Mouse (Mus musculus): ENCODE measurements around the gene Rtn3. TPM values are rescaled to one million over a fixed set of nuclear protein-coding genes. Genes with fewer than 3 reads are reported as not detected.

Gene Rtn3
- polyA plus RNA-seq, 1 experiment from 2014 or later, result 549 TPM

DNA sequence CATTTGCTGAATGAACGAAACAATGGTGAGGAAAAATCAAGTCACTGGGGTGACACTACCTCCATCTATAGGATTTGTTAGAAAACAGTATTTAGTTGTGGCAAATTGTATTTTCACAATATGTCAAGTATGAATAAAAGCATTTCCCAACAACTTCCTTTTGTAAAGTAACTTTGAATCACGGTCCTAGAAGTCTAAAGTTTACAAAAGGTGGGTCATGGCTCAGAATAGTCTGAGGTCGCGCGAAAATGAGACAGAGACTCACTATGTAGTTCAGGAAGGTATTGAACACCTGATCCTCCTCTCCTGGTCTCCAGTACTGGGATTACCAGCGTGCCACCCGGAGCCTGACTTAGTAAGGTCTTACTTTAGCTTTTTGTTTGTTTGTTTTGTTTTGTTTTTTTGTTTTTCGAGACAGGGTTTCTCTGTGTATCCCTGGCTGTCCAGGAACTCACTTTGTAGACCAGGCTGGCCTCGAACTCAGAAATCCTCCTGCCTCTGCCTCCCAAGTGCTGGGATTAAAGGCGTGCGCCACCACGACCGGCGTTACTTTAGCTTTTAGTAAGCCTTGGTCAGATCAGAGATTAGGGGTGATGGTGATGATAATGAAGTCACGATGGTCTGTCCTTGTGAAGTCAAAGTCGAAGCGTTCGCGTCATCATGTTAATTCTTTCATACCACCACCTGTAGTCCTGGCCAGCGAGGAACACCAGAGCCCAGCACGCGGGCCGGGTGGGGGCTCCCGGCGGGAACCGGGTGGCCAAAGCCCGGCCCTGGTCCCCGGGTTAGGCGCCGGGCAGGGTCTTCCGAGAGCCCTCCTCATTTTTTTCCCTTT, 10.5 kb upstream of the Rtn3 start, which contains the start of gene Atl3:
TSS of gene Atl3 (plus strand) at position 689 of the 835 bp plus-strand sequence.
- Histone ChIP-seq H3K9ac (peak within 1 kb of the TSS; percentile 84), H3K27me3 (ENCODE audit: control insufficient read depth, insufficient read depth, low read length) (no peaks in the 10 kb centered on the region), H3K4me1 (replicated peaks; ENCODE audit: control insufficient read depth, insufficient read depth, low read length) (peaks cover 7% of the 10 kb centered on the region; the same call in 1 of the 2 replicates), H3K27ac (peak within 1 kb of the TSS; percentile 94), H3K36me3 (replicated peaks; ENCODE audit: control insufficient read depth, insufficient read depth) (no peaks in the 10 kb centered on the region), H3K4me3 (replicated peaks; ENCODE audit: low read length) (peak within 1 kb of the TSS; percentile 59), H3K4me2 (replicated peaks) (peak within 1 kb of the TSS; percentile 56), H3K9me3 (ENCODE audit: control insufficient read depth, low read length) (no peaks in the 10 kb centered on the region)
- no peak for DNase-seq (ENCODE audit: low spot score)
- WGBS, result 31% methylated on average over 31 of the region's 31 CpGs
- no peak for ATAC-seq (ENCODE audit: low FRiP score)

DNA sequence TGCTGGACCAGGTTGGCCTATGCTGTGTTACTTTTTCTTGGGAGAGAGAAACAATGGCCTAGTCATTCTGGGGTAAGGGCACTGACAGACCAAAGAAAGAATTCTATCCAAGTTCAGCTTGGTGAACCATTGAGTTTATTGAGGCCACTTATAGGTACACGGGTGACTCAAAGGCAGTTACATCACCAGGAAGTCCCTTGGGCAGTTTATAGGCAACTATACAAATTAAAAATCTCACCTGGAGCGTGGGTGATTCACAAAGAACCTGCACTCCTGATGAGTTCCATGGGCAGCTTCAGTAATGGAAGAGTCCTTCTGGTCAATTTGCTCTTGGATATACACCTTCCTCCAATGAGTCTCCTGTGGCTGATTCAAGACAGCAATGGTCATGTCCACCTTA, 9.6 kb upstream of the Rtn3 start:
- Histone ChIP-seq H3K9ac (no peak overlapping the region), H3K4me3 (replicated peaks; ENCODE audit: low read length) (no peak overlapping the region), H3K27me3 (ENCODE audit: control insufficient read depth, insufficient read depth, low read length) (no peaks in the 10 kb centered on the region), H3K27ac (no peak overlapping the region), H3K36me3 (replicated peaks; ENCODE audit: control insufficient read depth, insufficient read depth) (no peaks in the 10 kb centered on the region), H3K4me1 (replicated peaks; ENCODE audit: control insufficient read depth, insufficient read depth, low read length) (peaks cover 7% of the 10 kb centered on the region; the same call in 1 of the 2 replicates), H3K9me3 (ENCODE audit: control insufficient read depth, low read length) (no peaks in the 10 kb centered on the region), H3K4me2 (replicated peaks) (no peak overlapping the region)
- no peak for ATAC-seq (ENCODE audit: low FRiP score)
- 94% methylated on average over 2 of the region's 2 CpGs for WGBS
- no peak for DNase-seq (ENCODE audit: low spot score)

DNA sequence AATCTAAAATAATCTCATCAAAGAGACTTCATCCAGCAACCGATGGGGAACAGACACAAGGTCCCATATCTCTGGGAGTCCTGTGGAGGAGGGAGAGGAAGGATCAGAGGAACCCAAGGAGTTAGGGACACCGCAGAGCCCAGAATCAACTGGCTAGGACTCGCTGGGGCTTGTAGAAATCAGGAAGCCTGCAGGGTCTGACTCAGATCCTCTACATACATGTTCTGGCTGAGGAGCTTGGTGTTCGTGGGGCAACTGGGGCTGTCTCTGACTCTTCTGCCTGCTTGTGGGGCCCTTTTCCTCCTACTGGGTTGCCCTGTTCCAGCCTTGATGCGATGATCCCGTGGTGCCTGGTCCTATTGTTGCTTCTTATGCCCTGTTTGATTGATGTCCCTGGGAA, 8.9 kb upstream of the Rtn3 start:
- 82% methylated on average over 6 of the region's 6 CpGs for WGBS
- H3K9me3 ChIP-seq (ENCODE audit: control insufficient read depth, low read length), result no peaks in the 10 kb centered on the region
- no peak overlapping the region for H3K4me2 ChIP-seq (replicated peaks)
- no peaks in the 10 kb centered on the region for H3K36me3 ChIP-seq (replicated peaks; ENCODE audit: control insufficient read depth, insufficient read depth)
- no peaks in the 10 kb centered on the region for H3K27me3 ChIP-seq (ENCODE audit: control insufficient read depth, insufficient read depth, low read length)
- no peak overlapping the region for H3K9ac ChIP-seq
- H3K4me3 ChIP-seq (replicated peaks; ENCODE audit: low read length), result no peak overlapping the region
- no peak for DNase-seq (ENCODE audit: low spot score)
- ATAC-seq (ENCODE audit: low FRiP score), result no peak
- peaks cover 7% of the 10 kb centered on the region; the same call in 1 of the 2 replicates for H3K4me1 ChIP-seq (replicated peaks; ENCODE audit: control insufficient read depth, insufficient read depth, low read length)
- H3K27ac ChIP-seq, result no peak overlapping the region

DNA sequence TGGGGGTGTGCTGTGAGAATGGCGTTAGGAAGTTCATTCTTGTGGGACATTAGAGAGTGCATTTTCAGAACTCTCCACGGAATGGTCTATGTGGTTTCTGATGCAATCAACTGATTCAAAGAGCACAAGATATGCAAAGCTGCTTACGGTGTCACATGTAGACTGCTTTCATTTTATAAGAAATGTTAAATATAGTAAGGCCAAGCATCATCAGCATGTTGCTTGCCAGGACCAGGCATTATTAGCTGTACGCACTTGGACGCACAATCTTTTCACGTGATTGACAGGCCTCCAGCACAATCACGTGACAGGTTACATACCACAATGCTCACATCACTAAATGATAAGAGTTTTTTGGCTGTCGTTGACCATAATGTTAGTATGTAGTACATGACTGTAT, 4.6 kb upstream of the Rtn3 start:
- no peak for ATAC-seq (ENCODE audit: low FRiP score)
- 88% methylated on average over 8 of the region's 8 CpGs for WGBS
- H3K27me3 ChIP-seq (ENCODE audit: control insufficient read depth, insufficient read depth, low read length), result no peaks in the 10 kb centered on the region

GRCm38 (mm10) chr19:7484076-7484475, 995 bp upstream of the Rtn3 start:
- H3K4me3 ChIP-seq (replicated peaks; ENCODE audit: low read length), result peak overlapping the region; percentile 81
- H3K4me2 ChIP-seq (replicated peaks), result peak overlapping the region; percentile 85
- WGBS, result 51% methylated on average over 5 of the region's 5 CpGs
- peak; percentile 61 for DNase-seq (ENCODE audit: low spot score)
- ATAC-seq (ENCODE audit: low FRiP score), result no peak
- peaks cover 22% of the 10 kb centered on the region for H3K4me1 ChIP-seq (replicated peaks; ENCODE audit: control insufficient read depth, insufficient read depth, low read length)
- no peaks in the 10 kb centered on the region for H3K9me3 ChIP-seq (ENCODE audit: control insufficient read depth, low read length)
- H3K27ac ChIP-seq, result peak overlapping the region; percentile 99
- peak overlapping the region; percentile 95 for H3K9ac ChIP-seq
- H3K27me3 ChIP-seq (ENCODE audit: control insufficient read depth, insufficient read depth, low read length), result no peaks in the 10 kb centered on the region
- no peaks in the 10 kb centered on the region for H3K36me3 ChIP-seq (replicated peaks; ENCODE audit: control insufficient read depth, insufficient read depth)

More for the DNA sequence above, 4.6 kb upstream of the Rtn3 start:
- Histone ChIP-seq H3K9ac (no peak overlapping the region), H3K4me1 (replicated peaks; ENCODE audit: control insufficient read depth, insufficient read depth, low read length) (peaks cover 8% of the 10 kb centered on the region; the same call in 1 of the 2 replicates), H3K4me3 (replicated peaks; ENCODE audit: low read length) (no peak overlapping the region), H3K36me3 (replicated peaks; ENCODE audit: control insufficient read depth, insufficient read depth) (no peaks in the 10 kb centered on the region), H3K4me2 (replicated peaks) (no peak overlapping the region), H3K9me3 (ENCODE audit: control insufficient read depth, low read length) (no peaks in the 10 kb centered on the region), H3K27ac (no peak overlapping the region)
- DNase-seq (ENCODE audit: low spot score), result no peak

GRCm38 (mm10) chr19:7483512-7483882, 416 bp upstream of the Rtn3 start:
- peak; percentile 76 for ATAC-seq (ENCODE audit: low FRiP score)
- peak overlapping the region; percentile 81 for H3K4me3 ChIP-seq (replicated peaks; ENCODE audit: low read length)
- H3K36me3 ChIP-seq (replicated peaks; ENCODE audit: control insufficient read depth, insufficient read depth), result no peaks in the 10 kb centered on the region
- peak overlapping the region; percentile 85 for H3K4me2 ChIP-seq (replicated peaks)
- H3K4me1 ChIP-seq (replicated peaks; ENCODE audit: control insufficient read depth, insufficient read depth, low read length), result peaks cover 25% of the 10 kb centered on the region
- H3K9me3 ChIP-seq (ENCODE audit: control insufficient read depth, low read length), result no peaks in the 10 kb centered on the region
- H3K9ac ChIP-seq, result peak overlapping the region; percentile 95
- H3K27me3 ChIP-seq (ENCODE audit: control insufficient read depth, insufficient read depth, low read length), result no peaks in the 10 kb centered on the region
- DNase-seq (ENCODE audit: low spot score), result no peak
- under 1% methylated on average over 6 of the region's 6 CpGs for WGBS
- H3K27ac ChIP-seq, result peak overlapping the region; percentile 99

DNA sequence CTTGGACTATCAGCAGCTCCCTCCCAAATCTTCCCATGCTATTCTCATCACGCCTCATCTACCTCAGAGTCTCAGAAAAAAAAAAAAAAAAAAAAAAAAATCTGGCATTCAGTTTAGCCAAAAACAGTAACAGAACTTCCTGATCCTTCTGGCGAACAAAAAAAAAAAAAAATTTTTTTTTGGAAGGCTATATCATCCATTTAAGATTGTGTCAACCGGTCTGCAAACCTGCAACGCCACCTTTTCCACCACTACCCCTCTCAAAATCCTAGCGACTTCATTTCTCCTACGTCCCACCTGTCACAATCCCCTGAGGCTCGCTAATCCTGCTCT, 849 bp downstream of the Rtn3 start:
- Histone ChIP-seq H3K27ac (peak overlapping the region; percentile 99), H3K9me3 (ENCODE audit: control insufficient read depth, low read length) (no peaks in the 10 kb centered on the region), H3K4me1 (replicated peaks; ENCODE audit: control insufficient read depth, insufficient read depth, low read length) (peaks cover 33% of the 10 kb centered on the region), H3K27me3 (ENCODE audit: control insufficient read depth, insufficient read depth, low read length) (no peaks in the 10 kb centered on the region), H3K9ac (peak overlapping the region; percentile 95), H3K4me2 (replicated peaks) (peak overlapping the region; percentile 85), H3K4me3 (replicated peaks; ENCODE audit: low read length) (peak overlapping the region; percentile 81), H3K36me3 (replicated peaks; ENCODE audit: control insufficient read depth, insufficient read depth) (peaks cover under 1% of the 10 kb centered on the region; the same call in 1 of the 2 replicates)
- DNase-seq (ENCODE audit: low spot score), result no peak
- ATAC-seq (ENCODE audit: low FRiP score), result no peak
- 1% methylated on average over 7 of the region's 7 CpGs for WGBS

DNA sequence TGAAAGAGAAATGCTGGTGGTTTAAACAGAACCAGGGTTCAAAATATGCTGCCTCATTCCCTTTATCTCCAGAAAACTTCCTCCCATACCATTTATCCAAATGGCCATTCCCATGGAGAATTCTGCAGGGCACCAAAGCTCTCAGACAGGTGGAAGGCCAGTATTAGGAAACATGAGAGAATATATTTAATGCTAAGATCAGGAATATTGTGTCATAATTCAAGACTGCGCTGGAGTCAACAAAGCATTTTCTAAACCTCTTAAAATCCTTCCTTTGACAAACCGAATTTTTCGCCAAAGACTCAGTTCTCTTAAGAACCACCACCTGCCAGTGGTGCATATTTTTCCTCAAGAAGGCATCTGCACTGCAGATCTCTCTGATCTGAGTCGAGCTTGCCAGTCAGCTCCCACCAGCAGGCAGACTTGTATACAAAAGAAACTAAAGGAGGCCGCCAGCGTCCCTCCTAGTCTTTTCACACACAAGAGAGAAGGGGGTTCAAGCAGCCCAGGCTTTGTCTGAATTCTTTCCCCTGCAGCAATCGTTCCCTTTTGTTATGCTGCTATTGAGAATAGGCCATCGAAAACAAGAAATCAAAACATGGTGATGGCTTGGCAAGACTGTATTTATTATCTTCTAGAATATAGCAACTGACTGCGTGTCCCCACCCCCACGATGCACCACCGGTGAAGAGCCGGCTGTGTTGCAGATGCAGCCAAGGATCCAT, 1.4 kb downstream of the Rtn3 start:
- WGBS, result under 1% methylated on average over 12 of the region's 12 CpGs

DNA sequence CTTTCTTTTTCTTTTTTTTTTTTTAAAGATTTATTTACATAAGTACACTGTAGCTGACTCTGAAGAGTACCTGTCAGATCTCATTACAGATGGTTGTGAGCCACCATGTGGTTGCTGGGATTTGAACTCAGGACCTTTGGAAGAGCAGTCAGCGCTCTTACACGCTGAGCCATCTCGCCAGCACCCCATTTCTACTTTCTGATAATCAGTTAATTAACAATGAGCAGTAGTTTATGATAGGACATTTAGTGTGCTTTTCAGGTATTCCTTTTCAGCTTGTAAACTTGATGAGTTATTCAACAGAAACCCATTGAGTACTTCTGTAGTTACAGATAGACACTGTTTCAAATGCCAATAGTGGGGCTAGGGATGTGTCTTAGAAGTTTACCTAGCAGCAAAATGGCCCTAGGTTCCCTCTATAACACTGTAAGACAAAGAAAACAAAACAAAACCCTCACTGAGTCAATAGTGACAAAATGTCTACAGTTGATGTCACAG, 3.3 kb downstream of the Rtn3 start:
- no peak for ATAC-seq (ENCODE audit: low FRiP score)
- Histone ChIP-seq H3K4me3 (replicated peaks; ENCODE audit: low read length) (peak overlapping the region; percentile 81), H3K27me3 (ENCODE audit: control insufficient read depth, insufficient read depth, low read length) (no peaks in the 10 kb centered on the region), H3K36me3 (replicated peaks; ENCODE audit: control insufficient read depth, insufficient read depth) (peaks cover 4% of the 10 kb centered on the region; the same call in 1 of the 2 replicates), H3K4me1 (replicated peaks; ENCODE audit: control insufficient read depth, insufficient read depth, low read length) (peaks cover 33% of the 10 kb centered on the region), H3K9ac (no peak overlapping the region), H3K4me2 (replicated peaks) (peak overlapping the region; percentile 85), H3K27ac (no peak overlapping the region), H3K9me3 (ENCODE audit: control insufficient read depth, low read length) (no peaks in the 10 kb centered on the region)
- DNase-seq (ENCODE audit: low spot score), result no peak
- over 99% methylated on average over 3 of the region's 3 CpGs for WGBS

More for the DNA sequence above, 1.4 kb downstream of the Rtn3 start:
- H3K4me1 ChIP-seq (replicated peaks; ENCODE audit: control insufficient read depth, insufficient read depth, low read length), result peaks cover 33% of the 10 kb centered on the region
- peak overlapping the region; percentile 99 for H3K27ac ChIP-seq
- peak overlapping the region; percentile 85 for H3K4me2 ChIP-seq (replicated peaks)
- ATAC-seq (ENCODE audit: low FRiP score) (no peak), DNase-seq (ENCODE audit: low spot score) (peak; percentile 69)
- H3K36me3 ChIP-seq (replicated peaks; ENCODE audit: control insufficient read depth, insufficient read depth), result peaks cover 4% of the 10 kb centered on the region; the same call in 1 of the 2 replicates
- H3K27me3 ChIP-seq (ENCODE audit: control insufficient read depth, insufficient read depth, low read length), result no peaks in the 10 kb centered on the region
- H3K9me3 ChIP-seq (ENCODE audit: control insufficient read depth, low read length), result no peaks in the 10 kb centered on the region
- H3K4me3 ChIP-seq (replicated peaks; ENCODE audit: low read length), result peak overlapping the region; percentile 81
- H3K9ac ChIP-seq, result peak overlapping the region; percentile 95

Data from hindbrain, embryonic 14.5 days (tissue).